Mouse (Mus musculus): Measurements from ENCODE around the gene Srrm1.

GRCm38 (mm10) chr4:135300248-135301041 lies 52.7 kb downstream of the Srrm1 start:
- TF ChIP-seq CTCF (IDR thresholded peaks at IDR 0.05) (no peak), EP300 (IDR thresholded peaks at IDR 0.05; ENCODE audit: insufficient read depth, low read depth, low read length) (no peak)
